Mouse (Mus musculus) monocyte, adult 2 months (primary cell): ENCODE measurements around the gene Elavl4.

Experiments used
- DNase-seq, 2 experiments: peaks; one replicate each; pipeline ENCODE4 v3.0.0; 2022; ENCODE audit warnings: low spot score in 2 of 2, low read depth in 1 of 2

The Elavl4 gene

GRCm38 (mm10) chr4:110172028-110172427 lies 179.7 kb downstream of the Elavl4 start:
- no peak for DNase-seq

GRCm38 (mm10) chr4:110165217-110165616 lies 186.5 kb downstream of the Elavl4 start:
- DNase-seq, result no peak

GRCm38 (mm10) chr4:110161600-110161999 lies 190.1 kb downstream of the Elavl4 start:
- no peak for DNase-seq

- no peak for DNase-seq
Measured at GRCm38 (mm10) chr4:110157515-110158159, 194.1 kb downstream of the Elavl4 start.

- no peak for DNase-seq
Measured at GRCm38 (mm10) chr4:110155954-110156353, 195.8 kb downstream of the Elavl4 start.
